Mouse (Mus musculus) liver, embryonic 15.5 days (tissue): ENCODE data around the gene Zbtb8b. TPM values are rescaled to one million over a fixed set of nuclear protein-coding genes. Genes with fewer than 3 reads are reported as not detected.

Experiments
- polyA plus RNA-seq: library from polyadenylated mRNA; unstranded; fragments of >200 nt; fragmentation: Nextera tagmentation; extraction: Ambion mirVana; gene quantifications from 2 replicates; pipeline ENCODE4 v1.2.1, GENCODE M21; 2015

Zbtb8b gene
- polyA plus RNA-seq, 1 experiment from 2014 or later, result 0.79 TPM

Other genes with a start within 250 kb of the Zbtb8b start
- gene C77080, start 179.4 kb downstream of the Zbtb8b start, polyA plus RNA-seq, result 1.1 and 1.6 TPM in 2 replicates
- gene Sync, start 153.2 kb downstream of the Zbtb8b start, polyA plus RNA-seq, result 0.21 and 0.35 TPM in 2 replicates
- gene Rbbp4, start 105.5 kb downstream of the Zbtb8b start, polyA plus RNA-seq, result 222 and 261 TPM in 2 replicates
- gene Zbtb8os, start 105.2 kb downstream of the Zbtb8b start, polyA plus RNA-seq, result 23.5 and 23.8 TPM in 2 replicates
- 2.3 TPM in 2 replicates for gene Zbtb8a, start 62.7 kb downstream of the Zbtb8b start, polyA plus RNA-seq
- gene Bsdc1, start 20.7 kb upstream of the Zbtb8b start, polyA plus RNA-seq, result 71.8 and 82.6 TPM in 2 replicates
- gene Tssk3, start 50.2 kb upstream of the Zbtb8b start, polyA plus RNA-seq, result 0.09 and 0.12 TPM in 2 replicates
- 0.28 and 0.82 TPM in 2 replicates for gene Fam229a, start 50.3 kb upstream of the Zbtb8b start, polyA plus RNA-seq
- gene Marcksl1, start 72.7 kb upstream of the Zbtb8b start, polyA plus RNA-seq, result 51.3 and 52.7 TPM in 2 replicates
- 98.9 and 100 TPM in 2 replicates for gene Hdac1, start 101.9 kb upstream of the Zbtb8b start, polyA plus RNA-seq
- gene Lck, start 132.8 kb upstream of the Zbtb8b start, polyA plus RNA-seq, result 2.4 and 3.3 TPM in 2 replicates
- gene Fam167b, start 137.7 kb upstream of the Zbtb8b start, polyA plus RNA-seq, result 6.7 and 7.2 TPM in 2 replicates
- gene Eif3i, start 159.8 kb upstream of the Zbtb8b start, polyA plus RNA-seq, result 156 and 159 TPM in 2 replicates
- 113 and 115 TPM in 2 replicates for gene Tmem234, start 159.8 kb upstream of the Zbtb8b start, polyA plus RNA-seq
- 0.70 and 0.86 TPM in 2 replicates for gene Dcdc2b, start 173.4 kb upstream of the Zbtb8b start, polyA plus RNA-seq
- 7.3 and 9.5 TPM in 2 replicates for gene Iqcc, start 178.2 kb upstream of the Zbtb8b start, polyA plus RNA-seq
- gene Ccdc28b, start 183.1 kb upstream of the Zbtb8b start, polyA plus RNA-seq, result 10.3 and 12.2 TPM in 2 replicates
- gene Txlna, start 200.2 kb upstream of the Zbtb8b start, polyA plus RNA-seq, result 23.0 and 26.7 TPM in 2 replicates
- gene Kpna6, start 231.9 kb upstream of the Zbtb8b start, polyA plus RNA-seq, result 6.0 and 6.8 TPM in 2 replicates